Mouse (Mus musculus) neural tube, embryonic 12.5 days (tissue): Measurements from ENCODE around the gene Ndufa11. TPM values are rescaled to one million over a fixed set of nuclear protein-coding genes. Genes with fewer than 3 reads are reported as not detected.
A peak's percentile ranks its signal among the peaks of the same experiment; 100 is the strongest.

Experiments
- ATAC-seq: fragments of 200-750 bp; cut with Nextera tagmentation; 2 replicates; pipeline ENCODE4 v1.8.0; 2017; ENCODE audit warnings: low read depth, mild to moderate bottlenecking, moderate TSS enrichment, moderate library complexity; ENCODE audit not compliant: low FRiP score
- H3K27ac ChIP-seq: fragments of 300-500 bp; sonication (generic); 2 replicates; pipeline ENCODE4 v1.5.1; 2016
- H3K27me3 ChIP-seq: fragments of 300-500 bp; sonication (generic); replicated peaks from 2 replicates; pipeline ENCODE4 v1.6.1; 2016; ENCODE audit warnings: mild to moderate bottlenecking
- H3K36me3 ChIP-seq: fragments of 300-500 bp; sonication (generic); 2 replicates; pipeline ENCODE4 v1.6.1; 2016; ENCODE audit warnings: mild to moderate bottlenecking
- H3K4me1 ChIP-seq: fragments of 300-500 bp; sonication (generic); 2 replicates; pipeline ENCODE4 v1.6.1; 2016
- H3K4me2 ChIP-seq: fragments of 300-500 bp; sonication (generic); replicated peaks from 2 replicates; pipeline ENCODE4 v1.6.1; 2016; ENCODE audit warnings: mild to moderate bottlenecking
- H3K4me3 ChIP-seq: fragments of 300-500 bp; sonication (generic); 2 replicates; pipeline ENCODE4 v1.5.1; 2016
- H3K9ac ChIP-seq: fragments of 300-500 bp; sonication (generic); 2 replicates; pipeline ENCODE4 v1.6.1; 2016; ENCODE audit warnings: mild to moderate bottlenecking
- H3K9me3 ChIP-seq: fragments of 300-500 bp; sonication (generic); 2 replicates; pipeline ENCODE4 v1.6.1; 2016; ENCODE audit warnings: mild to moderate bottlenecking
- WGBS: fragments of 180-500 bp; shearing (Covaris S2); methylation state at CpG from one replicate; pipeline ENCODE4 v1.1.7; 2016; 5-methylcytosine and 5-hydroxymethylcytosine counted together
- polyA plus RNA-seq: library from polyadenylated mRNA; unstranded; fragments of >200 nt; fragmentation: Nextera tagmentation; extraction: Ambion mirVana; gene quantifications from 2 replicates; pipeline ENCODE4 v1.2.1, GENCODE M21; 2016

Ndufa11 gene
- 404 and 428 TPM in 2 replicates for polyA plus RNA-seq

GRCm38 (mm10) chr17:56717363-56718058 is at the start of gene Ndufa11, which contains the start of gene Vmac:
Gene Ndufa11, plus strand, starts transcription at chr17:56717767.
Gene Vmac, minus strand, starts transcription at chr17:56718022.
- H3K9me3 ChIP-seq: no peaks in the 10 kb centered on the region
- H3K4me1 ChIP-seq: peaks cover 28% of the 10 kb centered on the region
- peak; percentile 79 for ATAC-seq
- no peaks in the 10 kb centered on the region for H3K27me3 ChIP-seq
- H3K4me2 ChIP-seq: peak within 1 kb of the TSS; percentile 84
- peak within 1 kb of the TSS; percentile 60 for H3K4me3 ChIP-seq
- H3K9ac ChIP-seq: peak within 1 kb of the TSS; percentile 74
- peaks cover 25% of the 10 kb centered on the region for H3K36me3 ChIP-seq
- WGBS: under 1% methylated on average over 59 of the region's 59 CpGs
- H3K27ac ChIP-seq: peak within 1 kb of the TSS; percentile 39

- ATAC-seq: 0 out of 2 replicates have a peak, but pooled peaks have one; percentile 11
- Histone ChIP-seq H3K9me3 (no peaks in the 10 kb centered on the region), H3K27me3 (peaks cover 8% of the 10 kb centered on the region; the same call in 1 of the 2 replicates), H3K4me2 (peak overlapping the region; percentile 69), H3K27ac (no peak overlapping the region), H3K4me1 (peaks cover 8% of the 10 kb centered on the region; the same call in 1 of the 2 replicates), H3K4me3 (peak overlapping the region; percentile 33), H3K9ac (peak overlapping the region; percentile 42; the same call in 1 of the 2 replicates), H3K36me3 (no peaks in the 10 kb centered on the region)
- 6% methylated on average over 31 of the region's 31 CpGs for WGBS
Measured at GRCm38 (mm10) chr17:56668384-56669144, 49.0 kb upstream of the Ndufa11 start.

- peaks cover 14% of the 10 kb centered on the region for H3K4me1 ChIP-seq
- no peak overlapping the region for H3K9ac ChIP-seq
- H3K27me3 ChIP-seq: peaks cover 8% of the 10 kb centered on the region; the same call in 1 of the 2 replicates
- 85% methylated on average over 8 of the region's 8 CpGs for WGBS
- no peak for ATAC-seq
- no peak overlapping the region for H3K27ac ChIP-seq
- no peak overlapping the region for H3K4me3 ChIP-seq
- no peaks in the 10 kb centered on the region for H3K9me3 ChIP-seq
- H3K36me3 ChIP-seq: no peaks in the 10 kb centered on the region
- no peak overlapping the region for H3K4me2 ChIP-seq
Measured at GRCm38 (mm10) chr17:56669766-56670165, 47.8 kb upstream of the Ndufa11 start.

- peak within 1 kb of the TSS; percentile 75 for H3K4me2 ChIP-seq
- ATAC-seq: peak; percentile 82
- H3K27ac ChIP-seq: peak within 1 kb of the TSS; percentile 42; the same call in 1 of the 2 replicates
- peaks cover 18% of the 10 kb centered on the region for H3K36me3 ChIP-seq
- H3K4me3 ChIP-seq: peak within 1 kb of the TSS; percentile 94
- under 1% methylated on average over 60 of the region's 66 CpGs for WGBS
- peak within 1 kb of the TSS; percentile 96 for H3K9ac ChIP-seq
- H3K9me3 ChIP-seq: no peaks in the 10 kb centered on the region
- peaks cover 33% of the 10 kb centered on the region for H3K4me1 ChIP-seq
- H3K27me3 ChIP-seq: peaks cover 1% of the 10 kb centered on the region; the same call in 1 of the 2 replicates
Measured at GRCm38 (mm10) chr17:56672941-56673646, 44.5 kb upstream of the Ndufa11 start, which contains the start of gene Ranbp3. Gene Ranbp3, plus strand, starts transcription at chr17:56673294.

- H3K9ac ChIP-seq: peak overlapping the region; percentile 96
- H3K4me1 ChIP-seq: peaks cover 28% of the 10 kb centered on the region
- H3K27ac ChIP-seq: 0 out of 2 replicates have a peak overlapping the region, but pooled peaks have one; percentile 42
- no peaks in the 10 kb centered on the region for H3K27me3 ChIP-seq
- 2% methylated on average over 37 of the region's 37 CpGs for WGBS
- H3K4me2 ChIP-seq: peak overlapping the region; percentile 75
- H3K36me3 ChIP-seq: peaks cover 19% of the 10 kb centered on the region
- H3K9me3 ChIP-seq: no peaks in the 10 kb centered on the region
- peak; percentile 51 for ATAC-seq
- H3K4me3 ChIP-seq: peak overlapping the region; percentile 94
Measured at GRCm38 (mm10) chr17:56673647-56674416, 43.7 kb upstream of the Ndufa11 start.

GRCm38 (mm10) chr17:56681791-56682190 is 35.8 kb upstream of the Ndufa11 start:
- Histone ChIP-seq H3K4me3 (no peak overlapping the region), H3K4me1 (peaks cover 9% of the 10 kb centered on the region), H3K36me3 (peaks cover 76% of the 10 kb centered on the region), H3K9me3 (no peaks in the 10 kb centered on the region), H3K9ac (0 out of 2 replicates have a peak overlapping the region, but pooled peaks have one; percentile 3), H3K27me3 (no peaks in the 10 kb centered on the region), H3K27ac (no peak overlapping the region), H3K4me2 (no peak overlapping the region)
- ATAC-seq: no peak
- 88% methylated on average over 4 of the region's 4 CpGs for WGBS

GRCm38 (mm10) chr17:56682880-56683279 is 34.7 kb upstream of the Ndufa11 start:
- no peak for ATAC-seq
- H3K4me2 ChIP-seq: no peak overlapping the region
- H3K4me1 ChIP-seq: no peaks in the 10 kb centered on the region; the same call in 1 of the 2 replicates
- H3K27me3 ChIP-seq: no peaks in the 10 kb centered on the region
- H3K9me3 ChIP-seq: no peaks in the 10 kb centered on the region
- peaks cover 76% of the 10 kb centered on the region for H3K36me3 ChIP-seq
- H3K9ac ChIP-seq: no peak overlapping the region
- 87% methylated on average over 3 of the region's 3 CpGs for WGBS
- no peak overlapping the region for H3K27ac ChIP-seq
- H3K4me3 ChIP-seq: no peak overlapping the region

- no peak overlapping the region for H3K27ac ChIP-seq
- no peak for ATAC-seq
- no peak overlapping the region for H3K4me3 ChIP-seq
- no peaks in the 10 kb centered on the region for H3K27me3 ChIP-seq
- 93% methylated on average over 5 of the region's 5 CpGs for WGBS
- no peaks in the 10 kb centered on the region for H3K9me3 ChIP-seq
- H3K4me2 ChIP-seq: no peak overlapping the region
- peaks cover 81% of the 10 kb centered on the region for H3K36me3 ChIP-seq
- no peaks in the 10 kb centered on the region; the same call in 1 of the 2 replicates for H3K4me1 ChIP-seq
- no peak overlapping the region for H3K9ac ChIP-seq
Measured at GRCm38 (mm10) chr17:56683546-56684140, 33.9 kb upstream of the Ndufa11 start.

GRCm38 (mm10) chr17:56684649-56685048 is 32.9 kb upstream of the Ndufa11 start:
- H3K36me3 ChIP-seq: peaks cover 81% of the 10 kb centered on the region
- WGBS: 87% methylated on average over 2 of the region's 2 CpGs
- H3K4me3 ChIP-seq: no peak overlapping the region
- H3K4me2 ChIP-seq: no peak overlapping the region
- H3K9ac ChIP-seq: no peak overlapping the region
- H3K27ac ChIP-seq: no peak overlapping the region
- no peak for ATAC-seq
- H3K9me3 ChIP-seq: no peaks in the 10 kb centered on the region
- no peaks in the 10 kb centered on the region for H3K27me3 ChIP-seq
- no peaks in the 10 kb centered on the region; the same call in 1 of the 2 replicates for H3K4me1 ChIP-seq

- H3K27ac ChIP-seq: no peak overlapping the region
- no peak overlapping the region for H3K9ac ChIP-seq
- no peak overlapping the region for H3K4me3 ChIP-seq
- H3K9me3 ChIP-seq: no peaks in the 10 kb centered on the region
- peaks cover 84% of the 10 kb centered on the region for H3K36me3 ChIP-seq
- peaks cover 1% of the 10 kb centered on the region; the same call in 1 of the 2 replicates for H3K4me1 ChIP-seq
- H3K4me2 ChIP-seq: no peak overlapping the region
- no peaks in the 10 kb centered on the region for H3K27me3 ChIP-seq
- 94% methylated on average over 4 of the region's 4 CpGs for whole genome bisulfite sequencing
- ATAC-seq: no peak
Measured at GRCm38 (mm10) chr17:56686801-56687200, 30.8 kb upstream of the Ndufa11 start.

GRCm38 (mm10) chr17:56688045-56688444 is 29.5 kb upstream of the Ndufa11 start:
- Histone ChIP-seq H3K4me3 (no peak overlapping the region), H3K27me3 (no peaks in the 10 kb centered on the region), H3K4me2 (no peak overlapping the region), H3K9ac (no peak overlapping the region), H3K36me3 (peaks cover 82% of the 10 kb centered on the region), H3K27ac (no peak overlapping the region), H3K9me3 (no peaks in the 10 kb centered on the region), H3K4me1 (peaks cover 8% of the 10 kb centered on the region)
- ATAC-seq: no peak
